Mouse (Mus musculus) lung, postnatal 14 days (tissue): ENCODE data around the gene Amer2.
A peak's percentile ranks its signal among the peaks of the same experiment; 100 is the strongest.

Experiments
- DNase-seq: peaks from one replicate; pipeline ENCODE4 v3.0.0; 2021

Amer2 gene

GRCm38 (mm10) chr14:60388332-60388731 is 15.3 kb downstream of the Amer2 start:
- DNase-seq, result no peak

- DNase-seq, result no peak
These were observed 19.1 kb downstream of the Amer2 start for GRCm38 (mm10) chr14:60392202-60392601.

- no peak for DNase-seq
These were observed 24.3 kb downstream of the Amer2 start for GRCm38 (mm10) chr14:60397321-60397720.

GRCm38 (mm10) chr14:60398861-60399260 is 25.8 kb downstream of the Amer2 start:
- DNase-seq, result no peak

GRCm38 (mm10) chr14:60403228-60403627 is 30.2 kb downstream of the Amer2 start:
- no peak for DNase-seq

- DNase-seq, result no peak
These were observed 32.8 kb downstream of the Amer2 start for GRCm38 (mm10) chr14:60405829-60406228.

GRCm38 (mm10) chr14:60406543-60406942 is 33.5 kb downstream of the Amer2 start:
- no peak for DNase-seq

- DNase-seq, result no peak
These were observed 34.3 kb downstream of the Amer2 start for GRCm38 (mm10) chr14:60407319-60407718.

GRCm38 (mm10) chr14:60409702-60410491 is 36.8 kb downstream of the Amer2 start:
- DNase-seq, result no peak

GRCm38 (mm10) chr14:60411229-60411628 is 38.2 kb downstream of the Amer2 start:
- no peak for DNase-seq

GRCm38 (mm10) chr14:60414691-60415090 is 41.6 kb downstream of the Amer2 start:
- DNase-seq, result peak; percentile 43

- no peak for DNase-seq
These were observed 44.9 kb downstream of the Amer2 start for GRCm38 (mm10) chr14:60417924-60418323.

- no peak for DNase-seq
These were observed 49.9 kb downstream of the Amer2 start for GRCm38 (mm10) chr14:60422920-60423319.

GRCm38 (mm10) chr14:60424174-60424573 is 51.1 kb downstream of the Amer2 start:
- DNase-seq, result no peak

- no peak for DNase-seq
These were observed 52.5 kb downstream of the Amer2 start for GRCm38 (mm10) chr14:60425553-60425952.

- DNase-seq, result no peak
These were observed 54.8 kb downstream of the Amer2 start for GRCm38 (mm10) chr14:60427896-60428295.

GRCm38 (mm10) chr14:60429513-60429912 is 56.5 kb downstream of the Amer2 start:
- DNase-seq, result no peak

GRCm38 (mm10) chr14:60431515-60431914 is 58.5 kb downstream of the Amer2 start:
- no peak for DNase-seq

GRCm38 (mm10) chr14:60432136-60432535 is 59.1 kb downstream of the Amer2 start:
- no peak for DNase-seq

- DNase-seq, result peak; percentile 4
These were observed 62.5 kb downstream of the Amer2 start for GRCm38 (mm10) chr14:60435515-60435914.

- DNase-seq, result no peak
These were observed 63.3 kb downstream of the Amer2 start for GRCm38 (mm10) chr14:60436364-60436763.
